Mouse (Mus musculus) limb, embryonic 12.5 days (tissue): ENCODE measurements around the gene Dchs2. TPM values are rescaled to one million over a fixed set of nuclear protein-coding genes. Genes with fewer than 3 reads are reported as not detected.
A peak's percentile ranks its signal among the peaks of the same experiment; 100 is the strongest.

Experiments
- ATAC-seq: fragments of 200-750 bp; cut with Nextera tagmentation; 2 replicates; pipeline ENCODE4 v1.8.0; 2017; ENCODE audit warnings: low read depth, moderate TSS enrichment; ENCODE audit not compliant: insufficient number of reproducible peaks, insufficient read depth, low FRiP score, low TSS enrichment
- H3K27ac ChIP-seq: fragments of 300-500 bp; sonication (generic); 2 replicates; pipeline ENCODE4 v1.5.1; 2016; ENCODE audit warnings: mild to moderate bottlenecking, moderate library complexity
- H3K27me3 ChIP-seq: fragments of 300-500 bp; sonication (generic); 2 replicates; pipeline ENCODE4 v1.6.1; 2016; ENCODE audit warnings: mild to moderate bottlenecking, moderate library complexity
- H3K36me3 ChIP-seq: fragments of 300-500 bp; sonication (generic); 2 replicates; pipeline ENCODE4 v1.6.1; 2016; ENCODE audit warnings: mild to moderate bottlenecking, moderate library complexity
- H3K4me1 ChIP-seq: fragments of 300-500 bp; sonication (generic); replicated peaks from 2 replicates; pipeline ENCODE4 v1.6.1; 2016
- H3K4me2 ChIP-seq: fragments of 300-500 bp; sonication (generic); 2 replicates; pipeline ENCODE4 v1.6.1; 2016; ENCODE audit warnings: mild to moderate bottlenecking, moderate library complexity
- H3K4me3 ChIP-seq: fragments of 300-500 bp; sonication (generic); replicated peaks from 2 replicates; pipeline ENCODE4 v1.5.1; 2016; ENCODE audit warnings: mild to moderate bottlenecking
- H3K9ac ChIP-seq: fragments of 300-500 bp; sonication (generic); replicated peaks from 2 replicates; pipeline ENCODE4 v1.6.1; 2016; ENCODE audit warnings: mild to moderate bottlenecking, moderate library complexity
- H3K9me3 ChIP-seq: fragments of 300-500 bp; sonication (generic); 2 replicates; pipeline ENCODE4 v1.6.1; 2016; ENCODE audit warnings: mild to moderate bottlenecking, moderate library complexity
- WGBS: fragments of 180-500 bp; shearing (Covaris S2); methylation state at CpG from one replicate; pipeline ENCODE4 v1.1.7; 2016; 5-methylcytosine and 5-hydroxymethylcytosine counted together
- polyA plus RNA-seq: library from polyadenylated mRNA; unstranded; fragments of >200 nt; fragmentation: Nextera tagmentation; extraction: Ambion mirVana; gene quantifications from 2 replicates; pipeline ENCODE4 v1.2.1, GENCODE M21; 2016

Gene Dchs2
- polyA plus RNA-seq, 1 experiment from 2014 or later: 0.38 TPM

GRCm38 (mm10) chr3:83155600-83155999 is 27.9 kb downstream of the Dchs2 start:
- no peak for ATAC-seq
- Histone ChIP-seq H3K27me3 (no peaks in the 10 kb centered on the region), H3K9me3 (no peaks in the 10 kb centered on the region), H3K9ac (no peak overlapping the region), H3K36me3 (no peaks in the 10 kb centered on the region), H3K4me3 (no peak overlapping the region), H3K27ac (no peak overlapping the region), H3K4me2 (no peak overlapping the region), H3K4me1 (peaks cover 13% of the 10 kb centered on the region; the same call in 1 of the 2 replicates)
- 61% methylated on average over 4 of the region's 4 CpGs for WGBS

GRCm38 (mm10) chr3:83156165-83156564 is 28.4 kb downstream of the Dchs2 start:
- H3K4me3 ChIP-seq: no peak overlapping the region
- H3K36me3 ChIP-seq: no peaks in the 10 kb centered on the region
- H3K4me1 ChIP-seq: peaks cover 18% of the 10 kb centered on the region; the same call in 1 of the 2 replicates
- H3K27me3 ChIP-seq: no peaks in the 10 kb centered on the region
- H3K4me2 ChIP-seq: no peak overlapping the region
- no peak overlapping the region for H3K27ac ChIP-seq
- ATAC-seq: no peak
- WGBS: 75% methylated on average over 4 of the region's 4 CpGs
- no peaks in the 10 kb centered on the region for H3K9me3 ChIP-seq
- H3K9ac ChIP-seq: no peak overlapping the region

GRCm38 (mm10) chr3:83161542-83162231 is 33.9 kb downstream of the Dchs2 start:
- ATAC-seq: no peak
- no peak overlapping the region for H3K9ac ChIP-seq
- 70% methylated on average over 6 of the region's 6 CpGs for WGBS

GRCm38 (mm10) chr3:83163676-83164075 is 35.9 kb downstream of the Dchs2 start:
- no peaks in the 10 kb centered on the region for H3K9me3 ChIP-seq
- no peak overlapping the region for H3K9ac ChIP-seq
- H3K4me3 ChIP-seq: no peak overlapping the region
- H3K4me2 ChIP-seq: no peak overlapping the region
- H3K27me3 ChIP-seq: no peaks in the 10 kb centered on the region
- H3K4me1 ChIP-seq: peaks cover 12% of the 10 kb centered on the region; the same call in 1 of the 2 replicates
- WGBS: 62% methylated on average over 3 of the region's 3 CpGs
- no peaks in the 10 kb centered on the region for H3K36me3 ChIP-seq
- no peak for ATAC-seq
- no peak overlapping the region for H3K27ac ChIP-seq

More at GRCm38 (mm10) chr3:83161542-83162231, 33.9 kb downstream of the Dchs2 start:
- Histone ChIP-seq H3K4me3 (no peak overlapping the region), H3K4me2 (no peak overlapping the region), H3K4me1 (peaks cover 12% of the 10 kb centered on the region; the same call in 1 of the 2 replicates), H3K36me3 (no peaks in the 10 kb centered on the region), H3K27me3 (no peaks in the 10 kb centered on the region), H3K27ac (no peak overlapping the region), H3K9me3 (no peaks in the 10 kb centered on the region)

GRCm38 (mm10) chr3:83185527-83185926 is 57.8 kb downstream of the Dchs2 start:
- H3K9me3 ChIP-seq: no peaks in the 10 kb centered on the region
- no peak overlapping the region for H3K4me3 ChIP-seq
- ATAC-seq: no peak
- no peak overlapping the region for H3K27ac ChIP-seq
- no peaks in the 10 kb centered on the region for H3K27me3 ChIP-seq
- H3K9ac ChIP-seq: no peak overlapping the region
- no peaks in the 10 kb centered on the region for H3K4me1 ChIP-seq
- 92% methylated on average over 5 of the region's 5 CpGs for WGBS
- no peak overlapping the region for H3K4me2 ChIP-seq
- no peaks in the 10 kb centered on the region for H3K36me3 ChIP-seq

- ATAC-seq: no peak
- H3K36me3 ChIP-seq: no peaks in the 10 kb centered on the region
These were observed 63.5 kb downstream of the Dchs2 start for GRCm38 (mm10) chr3:83191271-83191670.

GRCm38 (mm10) chr3:83192401-83192800 is 64.7 kb downstream of the Dchs2 start:
- 74% methylated on average over 1 of the region's 1 CpGs for WGBS
- no peaks in the 10 kb centered on the region for H3K9me3 ChIP-seq
- no peaks in the 10 kb centered on the region for H3K36me3 ChIP-seq
- H3K4me3 ChIP-seq: no peak overlapping the region
- no peak overlapping the region for H3K27ac ChIP-seq
- no peaks in the 10 kb centered on the region for H3K4me1 ChIP-seq
- no peak overlapping the region for H3K4me2 ChIP-seq
- H3K9ac ChIP-seq: no peak overlapping the region
- no peaks in the 10 kb centered on the region for H3K27me3 ChIP-seq
- ATAC-seq: no peak

More at GRCm38 (mm10) chr3:83191271-83191670, 63.5 kb downstream of the Dchs2 start:
- Histone ChIP-seq H3K27me3 (no peaks in the 10 kb centered on the region), H3K9me3 (no peaks in the 10 kb centered on the region), H3K9ac (no peak overlapping the region), H3K4me2 (no peak overlapping the region), H3K4me3 (no peak overlapping the region), H3K4me1 (no peaks in the 10 kb centered on the region), H3K27ac (no peak overlapping the region)
- WGBS: 88% methylated on average over 2 of the region's 2 CpGs

GRCm38 (mm10) chr3:83194911-83195310 is 67.2 kb downstream of the Dchs2 start:
- ATAC-seq: no peak
- 80% methylated on average over 5 of the region's 5 CpGs for WGBS
- H3K9ac ChIP-seq: no peak overlapping the region

GRCm38 (mm10) chr3:83201286-83201980 is 73.7 kb downstream of the Dchs2 start:
- ATAC-seq: no peak
- WGBS: 52% methylated on average over 4 of the region's 4 CpGs
- no peak overlapping the region for H3K27ac ChIP-seq

More at GRCm38 (mm10) chr3:83194911-83195310, 67.2 kb downstream of the Dchs2 start:
- no peak overlapping the region for H3K4me2 ChIP-seq
- no peaks in the 10 kb centered on the region for H3K36me3 ChIP-seq
- H3K4me1 ChIP-seq: peaks cover 10% of the 10 kb centered on the region
- no peak overlapping the region for H3K4me3 ChIP-seq
- H3K27ac ChIP-seq: no peak overlapping the region
- no peaks in the 10 kb centered on the region for H3K27me3 ChIP-seq
- H3K9me3 ChIP-seq: no peaks in the 10 kb centered on the region

GRCm38 (mm10) chr3:83205073-83205668 is 77.4 kb downstream of the Dchs2 start:
- Histone ChIP-seq H3K4me3 (no peak overlapping the region), H3K4me2 (no peak overlapping the region), H3K9ac (no peak overlapping the region), H3K4me1 (peaks cover 33% of the 10 kb centered on the region), H3K9me3 (no peaks in the 10 kb centered on the region), H3K27ac (no peak overlapping the region), H3K27me3 (no peaks in the 10 kb centered on the region), H3K36me3 (no peaks in the 10 kb centered on the region)
- 39% methylated on average over 8 of the region's 8 CpGs for WGBS
- no peak for ATAC-seq

More at GRCm38 (mm10) chr3:83201286-83201980, 73.7 kb downstream of the Dchs2 start:
- H3K9me3 ChIP-seq: no peaks in the 10 kb centered on the region
- H3K4me3 ChIP-seq: no peak overlapping the region
- H3K4me2 ChIP-seq: no peak overlapping the region
- H3K36me3 ChIP-seq: no peaks in the 10 kb centered on the region
- no peak overlapping the region for H3K9ac ChIP-seq
- H3K4me1 ChIP-seq: peaks cover 31% of the 10 kb centered on the region
- H3K27me3 ChIP-seq: no peaks in the 10 kb centered on the region

GRCm38 (mm10) chr3:83209646-83210045 is 81.9 kb downstream of the Dchs2 start:
- no peak overlapping the region for H3K4me3 ChIP-seq
- 66% methylated on average over 9 of the region's 9 CpGs for WGBS
- no peak for ATAC-seq
- H3K9me3 ChIP-seq: no peaks in the 10 kb centered on the region
- H3K9ac ChIP-seq: no peak overlapping the region
- peak overlapping the region; percentile 68 for H3K27ac ChIP-seq
- H3K4me2 ChIP-seq: no peak overlapping the region
- H3K27me3 ChIP-seq: no peaks in the 10 kb centered on the region
- no peaks in the 10 kb centered on the region for H3K36me3 ChIP-seq
- H3K4me1 ChIP-seq: peaks cover 21% of the 10 kb centered on the region
